In genomic region chr1:59415733-59416312, GRCm38 (mm10) we compare ENCODE assay signal across 14 mouse cellular contexts.
A peak's percentile ranks its signal among the peaks of the same experiment; 100 is the strongest.
DNase-seq lines count a peak whose midpoint lies in the region; ATAC-seq and TF ChIP-seq lines count a peak whose summit lies in the region.
"Had no signal": no experiment of that assay in that cellular context is flagged by ENCODE, and none has a peak within 500 bp of the region (broad histone marks: within the 10 kb centered on the region; RNA-seq: fewer than 3 reads in every experiment).

No protein-coding gene starts in this region.

- no peak overlapping the region for H3K4me3 ChIP-seq in forebrain, embryonic 14.5 days (ENCODE audit: low read depth, low read length)
- H3K4me3 ChIP-seq in forebrain, embryonic 11.5 days (ENCODE audit: low read depth, low read length) = no peak overlapping the region
- no peak overlapping the region for H3K4me3 ChIP-seq in neural tube, embryonic 13.5 days
- H3K4me3 ChIP-seq in embryonic facial prominence, embryonic 10.5 days = no peak overlapping the region
- H3K4me3 ChIP-seq in neural tube, embryonic 15.5 days (replicated peaks) = no peak overlapping the region
- no peak overlapping the region for H3K4me3 ChIP-seq in lung, postnatal 0 days (ENCODE audit: low read depth, low read length)
- no peak overlapping the region for H3K4me3 ChIP-seq in liver, postnatal 0 days (ENCODE audit: low read depth, low read length)
- H3K4me3 ChIP-seq: heart, embryonic 15.5 days; intestine, embryonic 15.5 days had no signal

- H3K36me3 ChIP-seq in forebrain, embryonic 14.5 days (ENCODE audit: control insufficient read depth, insufficient read depth, low read length) = no peaks in the 10 kb centered on the region
- H3K36me3 ChIP-seq in forebrain, embryonic 11.5 days (ENCODE audit: control insufficient read depth, insufficient read depth, low read length) = no peaks in the 10 kb centered on the region
- no peaks in the 10 kb centered on the region for H3K36me3 ChIP-seq in neural tube, embryonic 13.5 days
- H3K36me3 ChIP-seq in embryonic facial prominence, embryonic 10.5 days (replicated peaks) = no peaks in the 10 kb centered on the region
- H3K36me3 ChIP-seq in neural tube, embryonic 15.5 days = no peaks in the 10 kb centered on the region
- no peaks in the 10 kb centered on the region for H3K36me3 ChIP-seq in lung, postnatal 0 days (ENCODE audit: insufficient read depth, low read length)
- no peaks in the 10 kb centered on the region for H3K36me3 ChIP-seq in liver, postnatal 0 days (replicated peaks; ENCODE audit: insufficient read depth, low read length)
- H3K36me3 ChIP-seq: G1E; heart, embryonic 15.5 days; intestine, embryonic 15.5 days had no signal

- no peaks in the 10 kb centered on the region for H3K9me3 ChIP-seq in forebrain, embryonic 14.5 days (replicated peaks; ENCODE audit: control insufficient read depth, low read length)
- no peaks in the 10 kb centered on the region for H3K9me3 ChIP-seq in forebrain, embryonic 11.5 days (ENCODE audit: control insufficient read depth, low read length)
- no peaks in the 10 kb centered on the region for H3K9me3 ChIP-seq in neural tube, embryonic 13.5 days
- no peaks in the 10 kb centered on the region for H3K9me3 ChIP-seq in embryonic facial prominence, embryonic 10.5 days
- no peaks in the 10 kb centered on the region for H3K9me3 ChIP-seq in neural tube, embryonic 15.5 days (replicated peaks)
- H3K9me3 ChIP-seq in lung, postnatal 0 days (ENCODE audit: low read length) = no peaks in the 10 kb centered on the region
- no peaks in the 10 kb centered on the region for H3K9me3 ChIP-seq in liver, postnatal 0 days (ENCODE audit: low read length)
- H3K9me3 ChIP-seq: G1E; heart, embryonic 15.5 days; intestine, embryonic 15.5 days had no signal

- H3K4me1 ChIP-seq in forebrain, embryonic 14.5 days (ENCODE audit: control insufficient read depth, insufficient read depth, low read length) = peaks cover 11% of the 10 kb centered on the region; the same call in 1 of the 2 replicates
- H3K4me1 ChIP-seq in forebrain, embryonic 11.5 days (replicated peaks; ENCODE audit: control insufficient read depth, insufficient read depth, low read length) = no peaks in the 10 kb centered on the region; the same call in 1 of the 2 replicates
- peaks cover 18% of the 10 kb centered on the region for H3K4me1 ChIP-seq in neural tube, embryonic 13.5 days (replicated peaks)
- H3K4me1 ChIP-seq in embryonic facial prominence, embryonic 10.5 days = peaks cover 40% of the 10 kb centered on the region
- peaks cover 11% of the 10 kb centered on the region; the same call in 1 of the 2 replicates for H3K4me1 ChIP-seq in neural tube, embryonic 15.5 days
- no peaks in the 10 kb centered on the region for H3K4me1 ChIP-seq in lung, postnatal 0 days (ENCODE audit: insufficient read depth, low read depth, low read length)
- no peaks in the 10 kb centered on the region; the same call in 1 of the 2 replicates for H3K4me1 ChIP-seq in liver, postnatal 0 days (ENCODE audit: insufficient read depth)
- H3K4me1 ChIP-seq: heart, embryonic 15.5 days; intestine, embryonic 15.5 days had no signal

- H3K4me2 ChIP-seq in forebrain, embryonic 14.5 days (ENCODE audit: low read length) = no peak overlapping the region
- no peak overlapping the region for H3K4me2 ChIP-seq in forebrain, embryonic 11.5 days (ENCODE audit: low read depth, low read length, severe bottlenecking)
- H3K4me2 ChIP-seq in neural tube, embryonic 13.5 days = no peak overlapping the region
- H3K4me2 ChIP-seq in neural tube, embryonic 15.5 days = no peak overlapping the region
- no peak overlapping the region for H3K4me2 ChIP-seq in lung, postnatal 0 days (replicated peaks; ENCODE audit: low read depth, low read length)
- H3K4me2 ChIP-seq in liver, postnatal 0 days (ENCODE audit: low read depth, low read length) = no peak overlapping the region
- H3K4me2 ChIP-seq: heart, embryonic 15.5 days; intestine, embryonic 15.5 days had no signal

- WGBS in forebrain, embryonic 14.5 days = 70% methylated on average over 11 of the region's 11 CpGs
- WGBS in forebrain, embryonic 11.5 days = 92% methylated on average over 11 of the region's 11 CpGs
- WGBS in neural tube, embryonic 13.5 days = 72% methylated on average over 11 of the region's 11 CpGs
- 85% methylated on average over 11 of the region's 11 CpGs for WGBS in embryonic facial prominence, embryonic 10.5 days
- 64% methylated on average over 11 of the region's 11 CpGs for whole genome bisulfite sequencing in neural tube, embryonic 15.5 days
- 66% methylated on average over 11 of the region's 11 CpGs for whole genome bisulfite sequencing in lung, postnatal 0 days
- WGBS in liver, postnatal 0 days (ENCODE audit: insufficient replicate concordance) = 83% methylated on average over 11 of the region's 11 CpGs

- no peak overlapping the region for H3K9ac ChIP-seq in forebrain, embryonic 14.5 days (ENCODE audit: low read length)
- no peak overlapping the region for H3K9ac ChIP-seq in forebrain, embryonic 11.5 days (ENCODE audit: low read length)
- H3K9ac ChIP-seq in neural tube, embryonic 13.5 days = no peak overlapping the region
- H3K9ac ChIP-seq in neural tube, embryonic 15.5 days (replicated peaks) = no peak overlapping the region
- H3K9ac ChIP-seq in lung, postnatal 0 days (replicated peaks; ENCODE audit: low read depth) = no peak overlapping the region
- H3K9ac ChIP-seq in liver, postnatal 0 days (replicated peaks) = no peak overlapping the region
- H3K9ac ChIP-seq: heart, embryonic 15.5 days; intestine, embryonic 15.5 days had no signal

- TF ChIP-seq EP300 in lung, postnatal 0 days (IDR thresholded peaks at IDR 0.05) = no peak
- no peak for TF ChIP-seq EP300 in liver, postnatal 0 days (IDR thresholded peaks at IDR 0.05; ENCODE audit: low read depth)

- H3K27me3 ChIP-seq in forebrain, embryonic 14.5 days (replicated peaks; ENCODE audit: control insufficient read depth, insufficient read depth, low read length) = no peaks in the 10 kb centered on the region
- no peaks in the 10 kb centered on the region for H3K27me3 ChIP-seq in forebrain, embryonic 11.5 days (ENCODE audit: control insufficient read depth, insufficient read depth, low read length)
- no peaks in the 10 kb centered on the region for H3K27me3 ChIP-seq in neural tube, embryonic 13.5 days
- peaks cover 4% of the 10 kb centered on the region; the same call in 1 of the 2 replicates for H3K27me3 ChIP-seq in embryonic facial prominence, embryonic 10.5 days (replicated peaks; ENCODE audit: low read depth, poor library complexity, severe bottlenecking)
- H3K27me3 ChIP-seq in neural tube, embryonic 15.5 days (replicated peaks) = no peaks in the 10 kb centered on the region
- H3K27me3 ChIP-seq in lung, postnatal 0 days (replicated peaks; ENCODE audit: insufficient read depth, low read length) = no peaks in the 10 kb centered on the region
- no peaks in the 10 kb centered on the region for H3K27me3 ChIP-seq in liver, postnatal 0 days (ENCODE audit: insufficient read depth, low read length)
- H3K27me3 ChIP-seq: intestine, embryonic 15.5 days had no signal

- no peak overlapping the region for H3K27ac ChIP-seq in forebrain, embryonic 14.5 days (ENCODE audit: low read depth, low read length)
- H3K27ac ChIP-seq in forebrain, embryonic 11.5 days (ENCODE audit: low read depth, low read length) = no peak overlapping the region
- H3K27ac ChIP-seq in neural tube, embryonic 13.5 days (replicated peaks) = peak overlapping the region; percentile 46; the same call in 1 of the 2 replicates
- peak overlapping the region; percentile 48 for H3K27ac ChIP-seq in embryonic facial prominence, embryonic 10.5 days (replicated peaks)
- peak overlapping the region; percentile 25; the same call in 1 of the 2 replicates for H3K27ac ChIP-seq in neural tube, embryonic 15.5 days (replicated peaks)
- no peak overlapping the region for H3K27ac ChIP-seq in lung, postnatal 0 days (ENCODE audit: low read length)
- no peak overlapping the region for H3K27ac ChIP-seq in liver, postnatal 0 days (ENCODE audit: low read depth)
- H3K27ac ChIP-seq: heart, embryonic 15.5 days; intestine, embryonic 15.5 days had no signal

- TF ChIP-seq CTCF in lung, postnatal 0 days (IDR thresholded peaks at IDR 0.05) = no peak
- no peak for TF ChIP-seq CTCF in liver, postnatal 0 days (IDR thresholded peaks at IDR 0.05; ENCODE audit: low read depth)

- peak; percentile 26; the same call in 1 of the 2 replicates for ATAC-seq in forebrain, embryonic 14.5 days
- ATAC-seq in forebrain, embryonic 11.5 days (replicated peaks; ENCODE audit: low FRiP score) = no peak
- ATAC-seq in neural tube, embryonic 13.5 days (ENCODE audit: low read depth) = no peak
- ATAC-seq in neural tube, embryonic 15.5 days (ENCODE audit: low FRiP score) = no peak
- ATAC-seq in lung, postnatal 0 days = no peak
- ATAC-seq in liver, postnatal 0 days = no peak
- ATAC-seq: intestine, embryonic 15.5 days had no signal

- DNase-seq in forebrain, embryonic 14.5 days (ENCODE audit: low spot score) = peak; percentile 60
- no peak for DNase-seq in forebrain, embryonic 11.5 days (ENCODE audit: low spot score)
- DNase-seq in neural tube, embryonic 10.5 days (ENCODE audit: extremely low spot score, low spot score) = no peak
- no peak for DNase-seq in embryonic facial prominence, embryonic 10.5 days (ENCODE audit: low spot score)
- no peak for DNase-seq in lung, postnatal 0 days (ENCODE audit: low spot score)
- DNase-seq in liver, postnatal 0 days = no peak
- DNase-seq: gastrocnemius, postnatal 14 days; liver; lung, postnatal 36 days had no signal

Comparison
In these comparisons a context has a peak if more than half of its experiments do, and no peak if none do; other contexts are left out.
1. H3K27ac ChIP-seq: peak in neural tube, embryonic 13.5 days (single experiment), embryonic facial prominence, embryonic 10.5 days (single experiment) and neural tube, embryonic 15.5 days (single experiment); none in forebrain, embryonic 14.5 days (single experiment), forebrain, embryonic 11.5 days (single experiment), lung, postnatal 0 days (single experiment) and liver, postnatal 0 days (single experiment).